Mouse (Mus musculus) neural tube, embryonic 12.5 days (tissue): ENCODE results near the gene Fgfr2. TPM values are rescaled to one million over a fixed set of nuclear protein-coding genes. Genes with fewer than 3 reads are reported as not detected.

Source experiments
- ATAC-seq: fragments of 200-750 bp; cut with Nextera tagmentation; 2 replicates; pipeline ENCODE4 v1.8.0; 2017; ENCODE audit warnings: low read depth, mild to moderate bottlenecking, moderate TSS enrichment, moderate library complexity; ENCODE audit not compliant: low FRiP score
- H3K27ac ChIP-seq: fragments of 300-500 bp; sonication (generic); 2 replicates; pipeline ENCODE4 v1.5.1; 2016
- H3K27me3 ChIP-seq: fragments of 300-500 bp; sonication (generic); replicated peaks from 2 replicates; pipeline ENCODE4 v1.6.1; 2016; ENCODE audit warnings: mild to moderate bottlenecking
- H3K36me3 ChIP-seq: fragments of 300-500 bp; sonication (generic); 2 replicates; pipeline ENCODE4 v1.6.1; 2016; ENCODE audit warnings: mild to moderate bottlenecking
- H3K4me1 ChIP-seq: fragments of 300-500 bp; sonication (generic); 2 replicates; pipeline ENCODE4 v1.6.1; 2016
- H3K4me2 ChIP-seq: fragments of 300-500 bp; sonication (generic); replicated peaks from 2 replicates; pipeline ENCODE4 v1.6.1; 2016; ENCODE audit warnings: mild to moderate bottlenecking
- H3K4me3 ChIP-seq: fragments of 300-500 bp; sonication (generic); 2 replicates; pipeline ENCODE4 v1.5.1; 2016
- H3K9ac ChIP-seq: fragments of 300-500 bp; sonication (generic); 2 replicates; pipeline ENCODE4 v1.6.1; 2016; ENCODE audit warnings: mild to moderate bottlenecking
- H3K9me3 ChIP-seq: fragments of 300-500 bp; sonication (generic); 2 replicates; pipeline ENCODE4 v1.6.1; 2016; ENCODE audit warnings: mild to moderate bottlenecking
- WGBS: fragments of 180-500 bp; shearing (Covaris S2); methylation state at CpG from one replicate; pipeline ENCODE4 v1.1.7; 2016; 5-methylcytosine and 5-hydroxymethylcytosine counted together
- polyA plus RNA-seq: library from polyadenylated mRNA; unstranded; fragments of >200 nt; fragmentation: Nextera tagmentation; extraction: Ambion mirVana; gene quantifications from 2 replicates; pipeline ENCODE4 v1.2.1, GENCODE M21; 2016

Fgfr2 gene
- polyA plus RNA-seq, 1 experiment from 2014 or later: 65.0 TPM

- H3K4me2 ChIP-seq: no peak overlapping the region
- no peak overlapping the region for H3K27ac ChIP-seq
- H3K9me3 ChIP-seq: no peaks in the 10 kb centered on the region
- WGBS: 77% methylated on average over 5 of the region's 5 CpGs
- peaks cover 32% of the 10 kb centered on the region for H3K4me1 ChIP-seq
- H3K9ac ChIP-seq: no peak overlapping the region
- H3K36me3 ChIP-seq: no peaks in the 10 kb centered on the region
- ATAC-seq: no peak
- H3K4me3 ChIP-seq: no peak overlapping the region
- H3K27me3 ChIP-seq: no peaks in the 10 kb centered on the region
Measured at GRCm38 (mm10) chr7:132305492-132306375, 817.4 kb downstream of the Fgfr2 start.

DNA sequence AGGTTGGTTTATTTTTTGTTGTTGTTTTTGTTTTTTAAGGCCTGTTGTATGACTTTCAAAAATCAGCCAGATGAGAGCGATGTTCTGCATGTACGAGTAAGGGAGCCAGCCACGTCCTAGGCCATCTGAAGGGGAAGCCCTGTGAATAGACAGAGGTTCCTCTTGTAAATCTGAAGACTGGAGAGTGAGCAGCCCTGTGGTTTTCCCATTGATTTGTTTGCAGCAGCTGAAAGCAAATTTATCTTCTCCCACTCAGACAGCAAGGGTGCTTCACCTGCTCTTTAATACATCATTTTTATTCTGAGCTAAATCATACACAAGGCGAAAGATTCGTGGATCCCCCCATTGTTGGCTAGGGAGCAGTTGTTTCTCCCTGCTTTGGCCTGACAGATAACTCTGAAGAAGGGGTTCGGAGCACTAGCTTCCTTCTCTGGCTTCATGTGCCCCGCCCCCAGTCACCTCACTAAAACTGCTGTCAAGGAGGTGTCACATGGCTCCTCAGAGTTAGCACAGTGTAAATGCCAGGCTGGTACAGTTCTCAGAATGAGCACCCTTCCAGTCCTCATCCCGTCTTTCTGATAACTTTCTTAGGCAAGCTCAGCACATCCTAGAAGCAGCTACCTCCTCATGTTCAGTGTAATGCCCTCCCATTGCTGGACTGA lies 818.6 kb downstream of the Fgfr2 start:
- no peaks in the 10 kb centered on the region for H3K27me3 ChIP-seq
- WGBS: 71% methylated on average over 8 of the region's 8 CpGs

GRCm38 (mm10) chr7:132303988-132304387 lies 819.2 kb downstream of the Fgfr2 start:
- Histone ChIP-seq H3K36me3 (no peaks in the 10 kb centered on the region), H3K4me2 (no peak overlapping the region), H3K4me1 (peaks cover 41% of the 10 kb centered on the region), H3K27ac (no peak overlapping the region), H3K9me3 (no peaks in the 10 kb centered on the region), H3K27me3 (no peaks in the 10 kb centered on the region), H3K4me3 (no peak overlapping the region), H3K9ac (no peak overlapping the region)
- 74% methylated on average over 7 of the region's 7 CpGs for WGBS
- no peak for ATAC-seq

More for the DNA sequence above, 818.6 kb downstream of the Fgfr2 start:
- ATAC-seq: no peak
- H3K9ac ChIP-seq: no peak overlapping the region
- no peak overlapping the region for H3K4me3 ChIP-seq
- H3K4me2 ChIP-seq: no peak overlapping the region
- H3K27ac ChIP-seq: no peak overlapping the region
- no peaks in the 10 kb centered on the region for H3K9me3 ChIP-seq
- no peaks in the 10 kb centered on the region for H3K36me3 ChIP-seq
- H3K4me1 ChIP-seq: peaks cover 38% of the 10 kb centered on the region

GRCm38 (mm10) chr7:132302508-132303241 lies 820.5 kb downstream of the Fgfr2 start:
- H3K27ac ChIP-seq: no peak overlapping the region
- no peak overlapping the region for H3K4me2 ChIP-seq
- H3K9me3 ChIP-seq: no peaks in the 10 kb centered on the region
- H3K27me3 ChIP-seq: no peaks in the 10 kb centered on the region
- no peak overlapping the region for H3K4me3 ChIP-seq
- 83% methylated on average over 8 of the region's 8 CpGs for WGBS
- H3K9ac ChIP-seq: no peak overlapping the region
- peaks cover 42% of the 10 kb centered on the region for H3K4me1 ChIP-seq
- no peaks in the 10 kb centered on the region for H3K36me3 ChIP-seq
- ATAC-seq: no peak

DNA sequence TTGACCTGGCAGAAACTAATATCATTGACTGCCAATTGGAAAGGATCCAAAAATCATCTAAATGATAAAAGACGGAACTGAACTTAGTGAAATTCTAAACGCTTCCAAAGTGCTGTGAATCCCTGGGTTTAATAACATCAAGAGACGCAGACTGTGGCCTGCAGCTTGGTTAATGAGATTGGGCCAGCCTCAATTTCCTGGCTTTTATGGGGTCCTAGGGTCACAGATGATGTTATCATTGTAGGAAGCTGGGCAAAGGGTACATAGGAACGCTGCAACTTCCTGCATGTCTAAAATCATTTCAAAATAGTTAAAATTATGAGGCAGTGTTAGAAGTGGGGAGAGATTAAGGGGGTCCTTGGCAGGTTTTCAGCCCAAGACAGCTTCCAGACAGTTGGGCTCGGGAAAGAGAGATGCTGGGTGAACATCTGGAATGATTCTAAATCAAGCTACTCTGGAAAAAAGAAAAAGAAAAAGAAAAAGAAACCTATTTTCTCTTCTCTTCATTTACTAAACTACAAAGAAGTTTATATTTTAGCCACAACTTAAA lies 823.4 kb downstream of the Fgfr2 start:
- no peak for ATAC-seq
- no peak overlapping the region for H3K4me3 ChIP-seq
- no peaks in the 10 kb centered on the region for H3K9me3 ChIP-seq
- peaks cover 29% of the 10 kb centered on the region for H3K4me1 ChIP-seq
- H3K9ac ChIP-seq: no peak overlapping the region
- 68% methylated on average over 5 of the region's 5 CpGs for WGBS
- no peaks in the 10 kb centered on the region for H3K36me3 ChIP-seq
- no peak overlapping the region for H3K4me2 ChIP-seq
- H3K27ac ChIP-seq: peak overlapping the region; percentile 15; the same call in 1 of the 2 replicates
- H3K27me3 ChIP-seq: no peaks in the 10 kb centered on the region

DNA sequence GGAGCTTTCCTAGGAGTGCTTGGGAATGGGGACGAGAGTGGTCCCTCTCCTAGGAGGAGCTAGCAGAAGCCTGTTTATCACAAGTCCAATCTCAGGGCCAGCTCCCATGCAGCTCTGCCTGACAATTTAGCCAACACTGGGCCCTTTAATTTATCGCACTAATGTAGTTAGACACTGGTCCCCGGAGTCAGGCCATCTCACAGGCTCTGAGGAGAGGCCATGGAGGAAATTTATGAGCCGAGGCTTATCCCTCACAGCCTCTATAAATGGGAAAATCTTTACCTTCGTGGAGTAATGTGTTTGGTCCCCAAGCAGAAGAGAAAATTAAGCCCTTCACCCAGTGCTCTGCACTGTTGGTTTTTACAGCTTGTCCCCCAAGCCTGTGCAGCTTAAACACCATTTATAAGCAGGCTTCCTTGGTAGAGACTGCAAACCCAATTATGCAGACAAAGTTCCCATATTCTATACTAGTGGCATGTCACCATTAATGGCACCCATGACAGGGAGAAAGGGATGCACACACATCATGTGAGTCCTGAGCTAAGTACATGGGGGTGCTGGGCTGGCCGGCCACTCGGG lies 824.6 kb downstream of the Fgfr2 start:
- Histone ChIP-seq H3K4me1 (peaks cover 25% of the 10 kb centered on the region), H3K9ac (no peak overlapping the region), H3K27me3 (no peaks in the 10 kb centered on the region), H3K4me2 (no peak overlapping the region), H3K9me3 (no peaks in the 10 kb centered on the region), H3K36me3 (no peaks in the 10 kb centered on the region), H3K4me3 (no peak overlapping the region), H3K27ac (peak overlapping the region; percentile 29; the same call in 1 of the 2 replicates)
- peak; percentile 66 for ATAC-seq
- WGBS: 62% methylated on average over 7 of the region's 7 CpGs

DNA sequence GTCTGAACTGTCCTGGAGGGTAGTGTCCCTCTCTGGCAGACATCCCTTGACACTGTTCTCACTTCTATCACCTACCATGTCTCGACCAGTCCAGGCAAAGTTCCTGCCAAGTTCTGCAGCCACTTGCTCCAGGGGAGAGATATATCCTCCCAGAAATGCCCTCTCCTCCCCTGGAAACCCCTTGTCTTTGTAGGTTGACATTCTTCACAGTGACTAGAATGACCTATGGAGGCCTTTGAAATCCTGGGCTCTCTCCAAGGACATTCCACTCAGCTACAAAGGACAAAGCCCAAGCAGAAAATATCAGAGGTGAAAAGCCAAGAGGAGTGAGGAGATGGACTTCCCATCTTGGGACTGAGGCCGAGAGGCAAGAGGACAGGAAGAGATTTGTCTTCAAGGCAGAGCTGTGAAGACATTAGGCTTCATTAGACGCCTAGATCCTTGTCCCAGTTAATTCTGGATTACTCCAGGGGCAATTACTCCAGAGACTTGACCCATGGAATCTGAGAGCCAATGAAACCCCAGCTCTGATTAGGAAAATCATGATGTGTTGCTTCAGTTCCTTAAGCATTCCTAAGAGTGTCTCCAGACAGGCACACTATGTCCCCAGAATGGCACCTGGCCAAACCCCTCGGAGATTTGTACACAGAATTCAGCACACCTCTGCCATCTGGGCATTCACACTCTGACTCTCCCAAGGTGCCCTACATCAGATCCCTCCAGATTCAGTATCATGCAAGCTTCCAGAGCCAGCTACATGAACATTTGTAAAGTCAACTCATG lies 826.3 kb downstream of the Fgfr2 start:
- 85% methylated on average over 4 of the region's 4 CpGs for WGBS
- Histone ChIP-seq H3K4me2 (no peak overlapping the region), H3K4me3 (no peak overlapping the region), H3K36me3 (no peaks in the 10 kb centered on the region), H3K9me3 (no peaks in the 10 kb centered on the region), H3K27ac (no peak overlapping the region), H3K4me1 (peaks cover 17% of the 10 kb centered on the region), H3K27me3 (no peaks in the 10 kb centered on the region), H3K9ac (no peak overlapping the region)
- ATAC-seq: no peak

- H3K27me3 ChIP-seq: no peaks in the 10 kb centered on the region
- ATAC-seq: no peak
- no peak overlapping the region for H3K9ac ChIP-seq
- WGBS: 85% methylated on average over 3 of the region's 3 CpGs
- H3K27ac ChIP-seq: no peak overlapping the region
- no peaks in the 10 kb centered on the region for H3K9me3 ChIP-seq
- no peak overlapping the region for H3K4me2 ChIP-seq
- H3K4me3 ChIP-seq: no peak overlapping the region
- H3K4me1 ChIP-seq: peaks cover 17% of the 10 kb centered on the region
- no peaks in the 10 kb centered on the region for H3K36me3 ChIP-seq
Measured at GRCm38 (mm10) chr7:132296132-132296531, 827.0 kb downstream of the Fgfr2 start.

GRCm38 (mm10) chr7:132287340-132287664 lies 835.8 kb downstream of the Fgfr2 start:
- Histone ChIP-seq H3K9ac (no peak overlapping the region), H3K4me3 (no peak overlapping the region), H3K36me3 (no peaks in the 10 kb centered on the region), H3K27me3 (no peaks in the 10 kb centered on the region), H3K27ac (no peak overlapping the region), H3K9me3 (no peaks in the 10 kb centered on the region), H3K4me1 (peaks cover 65% of the 10 kb centered on the region), H3K4me2 (no peak overlapping the region)
- no peak for ATAC-seq
- 81% methylated on average over 3 of the region's 3 CpGs for WGBS

DNA sequence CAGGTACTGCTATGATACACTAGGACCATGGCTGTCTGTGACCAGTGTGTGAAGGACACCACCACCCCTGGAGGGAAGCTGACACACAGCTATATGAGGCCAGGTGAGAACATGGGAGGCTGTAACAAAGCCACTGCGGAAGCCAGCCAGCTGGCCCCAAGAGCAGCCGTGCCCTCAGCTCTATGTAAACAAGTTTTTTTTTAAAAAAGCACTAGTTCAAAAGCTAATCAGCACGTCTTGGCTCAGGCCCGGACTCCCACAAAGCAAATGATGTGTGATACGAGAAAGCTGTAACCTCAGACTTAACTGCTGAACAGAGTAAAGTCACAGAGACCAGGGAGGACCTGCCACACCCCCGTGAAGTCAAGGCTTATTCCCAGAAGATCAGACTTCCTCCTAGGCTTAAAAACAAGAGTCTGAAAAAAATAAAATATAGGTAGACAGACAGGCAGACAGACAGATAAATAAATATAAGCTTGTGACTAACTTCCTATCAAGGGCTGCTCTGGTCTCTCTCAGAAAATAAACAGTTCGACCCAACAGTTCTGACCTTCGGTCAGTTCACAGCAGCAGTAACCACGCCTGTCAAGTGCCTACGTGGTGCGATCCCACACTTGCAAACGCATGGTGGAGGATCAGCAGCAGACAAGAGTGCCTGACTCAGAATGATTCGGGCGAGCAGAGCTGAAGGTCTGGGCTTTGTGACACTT lies 836.4 kb downstream of the Fgfr2 start:
- 38% methylated on average over 14 of the region's 14 CpGs for WGBS
- H3K27ac ChIP-seq: no peak overlapping the region
- H3K4me3 ChIP-seq: no peak overlapping the region
- ATAC-seq: no peak
- H3K9ac ChIP-seq: no peak overlapping the region
- H3K27me3 ChIP-seq: no peaks in the 10 kb centered on the region
- no peaks in the 10 kb centered on the region for H3K9me3 ChIP-seq
- no peaks in the 10 kb centered on the region for H3K36me3 ChIP-seq
- H3K4me2 ChIP-seq: no peak overlapping the region
- peaks cover 69% of the 10 kb centered on the region for H3K4me1 ChIP-seq

GRCm38 (mm10) chr7:132284795-132285194 lies 838.4 kb downstream of the Fgfr2 start:
- Histone ChIP-seq H3K27ac (peak overlapping the region; percentile 6; the same call in 1 of the 2 replicates), H3K9me3 (no peaks in the 10 kb centered on the region), H3K4me1 (peaks cover 79% of the 10 kb centered on the region), H3K36me3 (no peaks in the 10 kb centered on the region), H3K27me3 (no peaks in the 10 kb centered on the region), H3K9ac (no peak overlapping the region), H3K4me3 (no peak overlapping the region), H3K4me2 (no peak overlapping the region)
- 3% methylated on average over 1 of the region's 1 CpGs for WGBS
- ATAC-seq: peak; percentile 75
